Mouse (Mus musculus): ENCODE measurements at regions not wholly inside any gene's neighbourhood (a gene's known extent, or its start where the extent isn't known, plus 50 kb on each side); places are given as distances from the start of the nearest gene placed in this dataset.

- no peak for TF ChIP-seq CTCF (IDR thresholded peaks at IDR 0.05; ENCODE audit: extremely low read depth, insufficient read depth, insufficient read length, insufficient replicate concordance)
- no peak for TF ChIP-seq POLR2A (IDR thresholded peaks at IDR 0.05; ENCODE audit: low read depth, low read length)
These were observed 884.4 kb downstream of the Gsdmc2 start for GRCm38 (mm10) chr15:62960623-62961022.

All from spleen, adult 2 months (tissue).